8 mouse cellular contexts compared by ENCODE assay signal in genomic region chr16:33744622-33745419, GRCm38 (mm10). TPM values are rescaled to one million over a fixed set of nuclear protein-coding genes. Genes with fewer than 3 reads are reported as not detected.
DNase-seq lines count a peak whose midpoint lies in the region; ATAC-seq and TF ChIP-seq lines count a peak whose summit lies in the region.

No protein-coding gene starts in this region.

- H3K4me3 ChIP-seq in hindbrain, embryonic 14.5 days (replicated peaks; ENCODE audit: low read length), result no peak overlapping the region
- no peak overlapping the region for H3K4me3 ChIP-seq in hindbrain, embryonic 12.5 days
- no peak overlapping the region for H3K4me3 ChIP-seq in lung, postnatal 0 days (ENCODE audit: low read depth, low read length)

- no peak overlapping the region for H3K27ac ChIP-seq in hindbrain, embryonic 14.5 days
- H3K27ac ChIP-seq in hindbrain, embryonic 12.5 days, result no peak overlapping the region
- H3K27ac ChIP-seq in lung, postnatal 0 days (ENCODE audit: low read length), result no peak overlapping the region

- peaks cover 13% of the 10 kb centered on the region; the same call in 1 of the 2 replicates for H3K4me1 ChIP-seq in hindbrain, embryonic 14.5 days (replicated peaks; ENCODE audit: control insufficient read depth, insufficient read depth, low read length)
- peaks cover 25% of the 10 kb centered on the region for H3K4me1 ChIP-seq in hindbrain, embryonic 12.5 days
- H3K4me1 ChIP-seq in lung, postnatal 0 days (ENCODE audit: insufficient read depth, low read depth, low read length), result no peaks in the 10 kb centered on the region

- 58% methylated on average over 7 of the region's 7 CpGs for WGBS in hindbrain, embryonic 14.5 days
- 67% methylated on average over 7 of the region's 7 CpGs for WGBS in hindbrain, embryonic 12.5 days
- WGBS in lung, postnatal 0 days, result 52% methylated on average over 7 of the region's 7 CpGs

- peak; percentile 60 for TF ChIP-seq CTCF in lung, postnatal 0 days (IDR thresholded peaks at IDR 0.05)

- H3K9ac ChIP-seq in hindbrain, embryonic 14.5 days, result no peak overlapping the region
- H3K9ac ChIP-seq in hindbrain, embryonic 12.5 days, result no peak overlapping the region
- no peak overlapping the region for H3K9ac ChIP-seq in lung, postnatal 0 days (replicated peaks; ENCODE audit: low read depth)

- H3K9me3 ChIP-seq in hindbrain, embryonic 14.5 days (ENCODE audit: control insufficient read depth, low read length), result no peaks in the 10 kb centered on the region
- H3K9me3 ChIP-seq in hindbrain, embryonic 12.5 days (replicated peaks), result no peaks in the 10 kb centered on the region
- H3K9me3 ChIP-seq in lung, postnatal 0 days (ENCODE audit: low read length), result no peaks in the 10 kb centered on the region

- ATAC-seq in hindbrain, embryonic 14.5 days (ENCODE audit: low FRiP score), result 0 out of 2 replicates have a peak, but pooled peaks have one; percentile 46
- ATAC-seq in hindbrain, embryonic 12.5 days (ENCODE audit: low FRiP score), result no peak
- ATAC-seq in granulocyte monocyte progenitor cell, adult 5-6 weeks (replicated peaks; ENCODE audit: poor library complexity, severe bottlenecking), result peak; percentile 30
- ATAC-seq in lung, postnatal 0 days, result peak; percentile 29

- DNase-seq in hindbrain, embryonic 14.5 days (ENCODE audit: low spot score), result peak; percentile 76
- DNase-seq in A20 (ENCODE audit: low read depth, low spot score) (peak; percentile 77), ZHBTc4 (ENCODE audit: low read depth, low spot score) (peak; percentile 78)
- peak; percentile 64 for DNase-seq in lung, postnatal 0 days (ENCODE audit: low spot score)
- DNase-seq in ovary, postnatal 10 days (ENCODE audit: low spot score), result no peak
- DNase-seq in natural killer cell, adult 2 months (ENCODE audit: low spot score in 2 of 2), result no peak

- no peaks in the 10 kb centered on the region for H3K36me3 ChIP-seq in hindbrain, embryonic 14.5 days (replicated peaks; ENCODE audit: control insufficient read depth, insufficient read depth)
- peaks cover 4% of the 10 kb centered on the region; the same call in 1 of the 2 replicates for H3K36me3 ChIP-seq in hindbrain, embryonic 12.5 days
- no peaks in the 10 kb centered on the region; the same call in 1 of the 2 replicates for H3K36me3 ChIP-seq in lung, postnatal 0 days (ENCODE audit: insufficient read depth, low read length)

- H3K4me2 ChIP-seq in hindbrain, embryonic 14.5 days (replicated peaks), result no peak overlapping the region
- H3K4me2 ChIP-seq in hindbrain, embryonic 12.5 days (replicated peaks), result no peak overlapping the region
- no peak overlapping the region for H3K4me2 ChIP-seq in lung, postnatal 0 days (replicated peaks; ENCODE audit: low read depth, low read length)

- H3K27me3 ChIP-seq in hindbrain, embryonic 14.5 days (ENCODE audit: control insufficient read depth, insufficient read depth, low read length), result no peaks in the 10 kb centered on the region
- H3K27me3 ChIP-seq in hindbrain, embryonic 12.5 days, result no peaks in the 10 kb centered on the region
- H3K27me3 ChIP-seq in lung, postnatal 0 days (replicated peaks; ENCODE audit: insufficient read depth, low read length), result no peaks in the 10 kb centered on the region

- no peak for TF ChIP-seq EP300 in lung, postnatal 0 days (IDR thresholded peaks at IDR 0.05)

RNA-seq across cellular contexts. Expression of gene Muc13, which starts 49.0 kb away (rescaled TPM):
- polyA plus RNA-seq in hindbrain, embryonic 14.5 days (2014; fragmentation: Nextera tagmentation; extraction: Ambion mirVana), result not detected in 2 replicates
- 0.12 TPM in 1 of 2 replicates, not detected in the other for polyA plus RNA-seq in hindbrain, embryonic 12.5 days (2016; fragmentation: Nextera tagmentation; extraction: Ambion mirVana)
- total RNA-seq in granulocyte monocyte progenitor cell, adult 5-6 weeks (2014; fragmentation: Nextera tagmentation), result 41.1 and 69.5 TPM in 2 replicates
- total RNA-seq in granulocyte monocyte progenitor cell, adult 5-6 weeks (2017), result 53.2 and 60.5 TPM in 2 replicates
- polyA plus RNA-seq in lung, postnatal 0 days (2015; fragmentation: Nextera tagmentation; extraction: Ambion mirVana), result 0.08 and 0.11 TPM in 2 replicates

Comparison
In these comparisons a context has a peak if more than half of its experiments do, and no peak if none do; other contexts are left out.
1. DNase-seq: peak in hindbrain, embryonic 14.5 days (single experiment), A20 (single experiment), ZHBTc4 (single experiment) and lung, postnatal 0 days (single experiment); none in ovary, postnatal 10 days (single experiment) and natural killer cell, adult 2 months (0 of 2).